Mouse (Mus musculus): ENCODE results near the gene Tmem273.

Tmem273 gene

DNA sequence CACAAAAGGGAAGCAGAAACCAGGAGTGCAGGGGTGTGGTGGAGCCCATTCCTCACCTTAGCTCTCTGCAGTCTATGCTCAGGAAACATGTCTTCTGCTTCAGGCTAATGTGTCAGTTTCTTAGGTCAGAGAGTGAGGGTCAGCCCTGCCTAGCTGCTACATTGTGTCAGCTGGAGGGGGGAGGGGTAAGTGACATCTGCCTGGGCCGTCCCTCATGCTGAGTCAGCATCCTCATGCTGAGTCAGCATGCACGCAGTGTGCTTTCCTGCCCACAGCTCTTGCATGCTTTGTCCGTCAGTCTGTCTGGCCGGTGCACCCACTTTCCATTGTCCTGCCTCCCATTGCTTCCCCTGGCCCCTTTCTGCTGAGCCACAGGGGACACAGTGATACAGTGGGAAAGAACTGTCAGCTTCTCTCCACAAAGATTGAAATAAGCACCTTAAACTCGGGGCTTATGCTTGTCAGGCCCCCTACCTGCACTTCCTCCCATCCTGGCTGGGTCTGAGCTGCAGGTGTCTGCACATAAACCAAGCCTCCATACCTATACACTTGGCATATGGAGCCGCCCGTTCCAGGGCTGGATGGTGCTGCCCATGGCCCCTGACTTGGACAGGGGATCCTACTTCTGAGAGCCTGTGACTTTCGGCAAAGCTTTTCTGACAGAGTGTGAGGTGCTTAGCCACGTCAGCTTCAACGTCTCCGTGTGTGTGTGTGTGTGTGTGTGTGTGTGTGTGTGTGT, 74.2 kb downstream of the Tmem273 start:
- DNase-seq (ENCODE audit: low spot score in 2 of 2) = no peak

DNA sequence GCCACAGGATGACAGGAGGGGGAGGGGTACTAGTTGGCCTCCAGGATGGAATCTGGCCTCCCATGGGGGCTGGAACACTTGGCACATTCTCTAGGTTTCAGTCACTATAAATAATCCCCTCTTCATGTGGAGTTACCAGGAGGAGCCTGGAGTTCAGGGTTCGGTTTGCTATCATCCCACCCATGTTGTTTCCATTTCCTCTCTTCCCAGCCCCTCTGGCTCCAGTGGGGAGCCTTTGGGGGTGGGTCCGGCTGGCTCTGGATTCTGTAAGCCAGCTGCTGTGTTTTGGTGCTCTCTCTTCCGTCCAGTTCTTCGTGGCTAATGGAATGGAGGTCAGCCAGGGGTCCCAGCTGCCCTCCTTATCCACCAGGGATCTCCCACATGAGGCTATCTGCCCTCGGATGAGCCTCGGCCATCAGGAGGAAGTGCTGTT, 75.4 kb downstream of the Tmem273 start:
- DNase-seq (ENCODE audit: low spot score in 2 of 2) = no peak

DNA sequence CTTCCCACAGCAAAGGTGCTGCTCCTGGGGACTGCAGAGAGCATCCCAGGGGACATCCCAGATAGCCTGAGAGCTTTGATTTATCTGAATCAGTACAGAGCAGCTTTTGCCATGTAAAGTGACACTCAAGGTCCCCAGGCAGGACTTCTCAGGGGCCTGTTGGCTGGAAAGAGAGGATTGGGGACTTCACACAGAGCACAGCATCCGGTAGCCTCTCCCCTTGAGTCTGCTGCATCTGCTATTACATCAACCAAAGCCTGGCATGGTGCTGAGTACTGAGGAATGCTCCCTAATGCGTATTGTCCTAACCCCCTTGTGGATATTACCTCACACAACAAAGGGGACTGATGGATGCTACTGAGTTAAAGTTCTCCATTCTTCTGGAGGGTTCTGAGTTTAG, 75.9 kb downstream of the Tmem273 start:
- DNase-seq (ENCODE audit: low spot score in 2 of 2) = no peak

DNA sequence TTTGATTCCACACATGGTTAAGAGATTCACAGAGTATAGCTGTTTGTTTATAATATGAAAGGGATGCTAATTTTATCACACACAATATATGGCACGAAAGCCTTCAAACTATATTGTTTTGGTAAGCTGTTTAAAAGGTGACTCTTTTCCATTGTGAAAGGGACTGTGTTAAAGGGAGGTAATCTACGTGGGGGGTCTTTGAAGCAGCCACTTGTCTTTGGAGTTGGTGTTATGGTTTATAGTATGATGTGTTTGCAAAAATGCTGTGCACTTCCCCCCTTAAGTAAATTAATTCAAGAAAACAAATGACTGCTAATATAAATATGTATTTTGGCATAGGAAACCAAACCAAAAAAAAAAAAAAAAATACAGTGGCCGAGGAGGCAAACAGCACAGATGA, 79.6 kb downstream of the Tmem273 start:
- DNase-seq (ENCODE audit: low spot score in 2 of 2) = no peak

Data from right cerebral cortex, postnatal 36 days (tissue).